Mouse (Mus musculus) heart, adult 8-10 months (tissue): ENCODE results near the gene Pnmal2. TPM values are rescaled to one million over a fixed set of nuclear protein-coding genes. Genes with fewer than 3 reads are reported as not detected.
"Not testable (repeated sequence)": the region's sequence is repeated elsewhere in the genome, so short reads cannot be mapped to it uniquely, and the experiment has no call there.

Source experiments
- DNase-seq: peaks from one replicate; pipeline ENCODE4 v3.0.0; 2022; ENCODE audit warnings: low spot score
- total RNA-seq, 4 experiments: library from RNA; stranded (reverse); gene quantifications; 2 replicates each; pipeline ENCODE4 v1.2.4; 2022

Gene Pnmal2
- total RNA-seq, 4 experiments from 2014 or later: 3.5 to 4.9 (median 4.3) TPM

DNA sequence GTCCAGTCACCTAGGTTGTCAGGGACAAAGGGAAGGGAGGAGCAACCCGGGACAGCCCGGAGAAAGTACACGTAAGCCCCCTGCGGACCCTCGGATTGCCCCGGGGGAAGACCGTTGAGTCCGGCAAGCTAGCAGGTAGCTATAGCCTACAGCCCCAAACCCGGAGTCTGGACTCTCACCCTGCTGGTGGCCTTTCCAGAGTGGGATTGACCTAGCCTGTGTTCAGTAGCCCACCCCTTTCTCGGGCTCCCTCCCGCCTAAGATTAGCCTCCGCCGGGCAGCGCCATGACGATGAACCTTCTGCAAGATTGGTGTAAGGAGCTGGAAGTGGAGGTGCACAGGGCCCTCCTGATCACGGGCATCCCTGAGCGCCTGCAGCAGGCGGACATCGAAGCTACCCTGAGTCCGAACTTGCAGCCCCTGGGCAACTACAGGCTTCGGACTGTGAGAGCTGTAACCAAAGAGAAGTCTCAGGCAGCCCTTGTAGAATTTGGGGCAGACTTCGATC lies 380 bp downstream of the Pnmal2 start:
- DNase-seq: no peak

DNA sequence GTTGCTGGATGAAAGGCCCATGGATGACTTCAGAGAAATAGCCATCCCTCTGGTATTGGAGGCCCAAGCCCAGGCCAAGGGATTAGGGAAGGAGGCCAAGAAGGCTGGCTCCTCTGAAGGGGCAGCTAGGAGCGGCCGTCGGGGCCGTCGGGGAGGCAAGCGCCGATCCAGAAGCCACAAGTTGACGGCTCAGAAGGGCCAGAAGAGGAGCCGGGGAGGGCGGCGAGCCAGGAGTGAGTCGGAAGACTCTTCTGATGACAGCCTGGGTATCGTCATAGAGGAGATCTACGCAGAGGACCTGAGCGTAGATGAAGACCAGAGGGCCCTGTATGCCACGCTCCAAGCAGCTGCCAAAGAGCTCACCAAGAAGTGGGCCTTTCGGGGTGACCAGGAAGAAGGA lies 937 bp downstream of the Pnmal2 start:
- no peak for DNase-seq

DNA sequence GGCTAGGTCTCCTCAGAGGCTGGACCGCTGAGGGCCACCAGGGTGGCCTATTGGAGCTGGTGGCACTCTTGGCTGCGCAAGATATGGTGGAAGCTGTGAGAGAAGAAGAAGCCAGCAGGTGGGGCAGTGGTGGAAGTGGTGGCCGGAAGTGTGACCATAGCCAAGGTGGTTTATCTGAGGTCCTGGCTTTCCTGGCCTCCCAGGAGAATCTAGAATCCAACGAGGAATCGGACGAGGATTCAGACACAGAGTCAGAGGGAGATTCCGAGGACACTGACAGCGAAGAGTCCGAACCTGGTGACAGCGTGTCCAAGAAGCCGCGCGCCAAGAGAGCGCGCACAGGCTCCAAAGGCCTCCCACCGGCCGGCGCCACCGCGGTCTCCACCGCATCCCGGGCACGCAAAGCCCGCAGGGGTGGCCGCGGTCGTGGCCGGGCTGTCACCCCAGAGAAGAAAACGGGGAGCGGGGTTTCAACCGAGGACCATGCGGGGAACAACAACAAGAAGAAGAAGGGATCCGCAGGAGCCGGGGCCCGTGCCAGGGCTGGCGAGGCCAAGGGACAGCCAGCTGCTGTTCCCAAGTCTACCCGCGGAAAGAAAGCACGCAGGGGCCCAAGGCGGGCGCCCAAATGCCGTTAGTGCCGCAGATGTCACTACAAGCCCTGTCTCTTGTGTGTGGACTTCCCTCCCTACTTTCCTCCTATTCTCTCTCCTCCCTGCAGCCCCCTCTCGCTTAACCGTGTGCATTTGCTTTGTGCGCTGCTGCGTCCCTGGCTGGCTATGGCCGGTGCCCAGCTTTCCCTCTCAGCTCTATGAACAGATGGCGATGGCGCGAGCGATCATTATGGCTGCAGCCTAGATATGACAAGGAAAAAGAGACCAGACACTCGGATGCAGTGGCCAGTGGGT lies 2.2 kb downstream of the Pnmal2 start:
- no peak for DNase-seq

DNA sequence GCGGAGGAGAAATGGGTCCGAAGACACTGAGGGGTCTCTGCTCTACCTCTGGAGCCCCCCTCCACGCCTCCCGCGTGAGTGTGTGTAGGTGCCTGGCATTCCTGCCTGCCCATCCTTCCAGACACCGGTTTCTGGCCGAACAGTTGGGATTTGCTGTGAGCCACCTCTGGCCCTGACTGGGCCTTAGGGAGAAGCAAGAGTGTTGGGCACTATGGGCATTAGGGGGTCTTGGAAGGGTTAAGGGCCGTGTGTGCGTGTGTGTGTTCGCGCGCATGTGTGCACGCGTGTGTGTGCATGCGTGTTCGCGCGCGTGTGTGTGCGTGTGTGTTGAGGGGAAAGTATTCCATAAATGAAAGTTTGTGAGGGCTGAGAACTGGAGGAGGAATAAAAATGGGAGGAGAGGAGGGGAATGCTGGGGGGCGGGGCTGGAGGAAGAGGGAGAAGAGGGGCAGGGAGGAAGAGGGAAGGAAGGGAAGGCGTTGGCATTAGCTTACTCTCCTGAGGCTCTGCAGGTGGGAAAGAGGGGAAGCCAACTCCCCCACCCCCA lies 2.9 kb downstream of the Pnmal2 start:
- DNase-seq: no peak

DNA sequence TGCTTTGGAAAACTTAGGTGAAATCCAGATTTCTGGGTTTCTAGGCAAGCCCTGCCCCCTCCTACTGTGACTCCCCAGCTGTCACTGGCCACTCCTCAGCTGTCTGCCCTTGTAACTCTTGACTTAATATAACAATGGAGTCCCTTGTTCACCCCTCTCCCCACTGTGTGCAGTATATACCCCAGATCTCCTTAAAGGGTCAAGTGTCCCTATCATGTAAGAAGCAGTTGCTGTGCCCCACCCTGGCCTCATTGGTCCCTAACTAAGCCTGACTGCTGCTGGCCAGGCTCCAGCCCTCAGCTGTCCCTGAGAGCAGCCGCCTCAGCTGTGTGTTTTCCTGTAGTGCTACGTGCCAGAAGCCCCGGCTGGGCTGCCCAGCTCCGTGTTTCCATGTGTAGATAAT lies 3.5 kb downstream of the Pnmal2 start:
- DNase-seq: no peak

DNA sequence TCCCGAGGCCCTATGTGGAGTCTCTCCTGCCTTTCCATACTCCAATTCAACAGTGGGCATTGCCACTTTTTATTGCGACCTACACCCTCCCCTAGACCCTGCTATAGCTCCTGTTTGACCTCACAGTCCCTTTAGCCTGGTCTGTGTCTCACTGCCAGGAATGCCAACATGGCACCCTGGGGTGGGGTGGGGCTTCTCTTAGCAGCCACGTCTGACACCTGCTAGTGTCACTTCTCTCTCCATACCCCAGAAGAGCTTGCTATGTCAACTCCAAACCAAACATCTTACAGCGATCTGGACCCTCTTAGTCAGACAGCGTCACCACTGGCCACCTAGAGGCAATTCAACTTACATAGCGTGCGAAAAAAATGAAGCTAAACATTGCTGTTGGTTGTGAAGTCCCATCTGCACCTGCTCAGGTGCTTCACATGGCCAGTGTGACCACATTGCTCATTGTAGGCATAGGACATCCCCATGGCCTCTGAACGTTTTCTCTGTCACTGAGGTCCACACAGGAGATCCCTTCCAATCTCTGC lies 4.5 kb downstream of the Pnmal2 start:
- no peak for DNase-seq

DNA sequence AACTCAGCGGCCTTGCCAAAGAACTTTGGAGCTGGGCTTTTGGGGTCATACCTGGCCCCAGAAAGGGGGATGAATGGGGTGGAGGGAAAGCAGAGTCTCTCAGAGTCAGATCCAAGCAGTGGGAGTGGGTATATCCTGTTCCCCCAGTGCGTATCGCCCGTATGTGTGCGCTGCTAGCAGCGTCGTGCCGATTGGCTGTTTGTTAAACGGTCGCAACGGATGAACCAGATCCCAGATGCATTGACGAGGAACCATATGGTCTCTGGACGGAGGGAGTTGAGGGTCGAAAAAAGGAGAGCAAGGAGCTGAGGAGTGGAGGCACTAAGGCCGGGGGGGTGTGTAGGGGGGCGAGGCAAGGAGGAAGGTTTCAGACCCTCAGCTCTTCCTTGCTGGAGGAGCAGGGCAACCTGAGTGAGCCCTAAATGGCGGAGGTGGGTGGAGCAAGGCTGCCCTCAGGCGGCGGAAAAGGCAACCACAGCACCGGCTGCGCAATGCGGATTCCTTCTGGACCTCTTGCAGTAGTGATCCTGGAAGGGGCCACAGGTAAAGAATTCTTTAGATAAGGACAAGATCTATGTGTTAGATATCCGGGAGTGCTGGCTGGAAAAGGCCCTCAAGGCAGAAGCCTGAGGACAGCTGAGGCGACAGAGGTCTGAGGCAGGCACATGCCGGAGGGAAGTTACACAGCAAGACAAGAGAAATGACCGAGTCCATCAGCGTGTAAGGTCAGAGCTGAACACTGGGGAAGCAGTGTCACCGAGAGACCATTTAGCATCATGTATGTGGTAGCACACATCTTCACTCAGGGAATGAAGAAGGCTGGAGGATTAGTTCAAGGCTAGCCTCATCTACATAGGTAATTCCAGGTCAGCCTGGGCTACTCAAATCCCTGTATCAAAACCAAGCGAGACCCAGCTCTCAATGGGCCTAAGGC lies 5.7 kb downstream of the Pnmal2 start:
- DNase-seq: peak; percentile 60

DNA sequence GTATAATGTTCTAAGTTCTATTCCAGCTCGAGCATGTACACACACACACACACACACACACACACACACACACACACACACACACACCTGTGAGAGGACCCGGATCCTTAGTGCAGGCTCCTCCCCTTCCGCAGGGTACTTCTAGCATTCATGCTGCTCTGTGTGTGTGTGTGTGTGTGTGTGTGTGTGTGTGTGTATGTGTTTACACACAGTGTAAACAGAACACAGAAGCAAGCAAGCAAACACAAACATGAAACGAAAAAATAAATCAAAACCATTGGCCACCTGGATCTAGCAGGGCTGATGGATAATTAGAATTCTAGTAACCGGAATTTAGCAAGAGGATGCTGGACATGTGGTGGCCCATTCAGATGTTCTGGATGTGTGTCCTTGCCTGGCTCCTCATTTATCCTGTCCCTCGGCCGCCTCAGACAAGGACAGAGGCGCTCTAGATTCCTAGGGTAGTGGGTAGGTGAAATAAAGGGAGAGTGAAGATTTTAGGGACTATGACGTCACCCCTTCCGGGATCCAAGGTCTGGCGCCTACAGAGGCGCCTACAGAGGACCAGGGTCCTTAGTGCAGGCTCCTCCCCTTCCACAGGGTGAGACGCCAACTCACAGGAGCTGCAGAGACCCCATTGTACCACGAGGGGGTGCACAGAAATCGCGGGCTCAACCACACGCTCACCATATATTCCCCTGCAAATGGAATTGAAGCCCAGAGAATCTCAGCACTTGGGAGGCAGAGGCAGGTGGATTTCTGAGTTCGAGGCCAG lies 6.6 kb downstream of the Pnmal2 start:
- peak; percentile 80 for DNase-seq

DNA sequence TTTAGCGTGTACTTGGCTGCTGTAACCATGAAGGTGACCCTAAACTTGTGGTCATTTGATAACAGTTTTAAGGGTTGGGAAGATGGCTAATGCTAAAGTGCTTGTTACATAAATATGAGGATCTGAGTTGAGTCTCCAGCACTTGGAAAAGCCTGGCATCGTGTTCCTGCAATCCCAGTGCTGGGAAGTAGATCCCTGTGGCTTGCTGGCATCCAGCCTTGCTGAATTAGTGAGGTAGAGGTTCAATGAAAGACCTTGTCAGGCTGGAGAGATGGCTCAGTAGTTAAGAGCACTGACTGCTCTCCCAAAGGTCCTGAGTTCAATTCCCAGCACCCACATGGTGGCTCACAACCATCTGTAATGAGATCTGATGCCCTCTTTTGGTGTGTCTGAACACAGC lies 9.3 kb downstream of the Pnmal2 start:
- DNase-seq: not testable (repeated sequence)

DNA sequence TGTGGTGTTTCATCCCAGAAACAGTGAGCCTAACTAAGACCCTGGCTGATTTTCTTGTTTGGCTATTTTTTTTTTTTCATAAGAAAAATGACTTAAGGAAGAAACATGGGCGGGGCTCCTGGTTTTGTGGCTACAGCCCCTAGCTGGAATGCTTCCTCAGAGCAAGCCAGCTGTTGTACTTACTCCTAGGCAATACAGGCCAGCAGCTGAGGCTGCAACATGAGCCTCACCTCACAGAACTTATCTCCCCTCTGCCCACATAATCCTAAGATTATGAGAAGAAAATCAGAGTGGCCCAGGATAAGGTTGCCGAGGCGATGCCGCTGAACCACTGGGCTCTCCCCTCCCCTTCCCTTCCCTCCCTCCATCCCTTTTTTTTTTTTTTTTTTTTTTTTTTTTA lies 11.2 kb downstream of the Pnmal2 start:
- no peak for DNase-seq

DNA sequence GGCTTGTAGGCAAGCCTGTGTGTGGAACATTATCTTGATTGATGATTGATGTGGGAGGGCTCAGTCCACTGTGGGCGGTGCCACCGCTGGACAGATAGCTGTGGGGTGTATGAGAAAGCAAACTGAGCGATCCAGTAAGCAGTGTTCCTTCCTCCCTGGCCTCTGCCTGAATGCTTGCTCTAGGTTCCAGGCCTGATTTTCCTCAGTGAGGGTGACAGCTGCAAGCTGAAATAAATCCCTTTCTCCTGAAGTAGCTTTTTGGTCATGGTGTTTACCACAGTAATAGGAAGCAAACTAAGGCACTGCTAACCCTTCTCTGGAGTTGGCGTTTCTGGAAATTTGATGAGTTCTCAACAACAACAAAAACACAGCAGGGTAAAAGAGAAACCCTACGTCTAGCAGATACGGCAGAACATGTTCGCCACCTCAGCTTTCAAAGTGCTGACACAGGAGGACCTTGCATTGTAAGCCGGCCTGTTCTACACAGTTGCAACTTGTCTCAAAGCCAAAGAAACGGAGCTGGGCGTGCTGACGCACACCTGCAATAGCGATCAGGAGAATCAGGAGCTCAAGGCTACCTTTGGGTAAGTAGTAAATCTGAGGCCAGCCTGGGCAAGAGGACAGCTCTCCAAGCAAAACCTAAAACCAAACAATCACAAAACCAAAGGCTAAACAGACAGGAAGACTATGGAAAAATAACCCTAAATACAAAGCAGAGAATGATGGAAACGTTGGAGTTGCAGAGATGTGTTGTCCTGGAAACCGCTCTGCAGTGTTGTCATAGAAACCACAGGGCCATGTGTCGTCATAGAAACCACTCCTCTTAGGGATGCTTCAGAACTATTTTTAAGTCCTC lies 12.2 kb downstream of the Pnmal2 start:
- no peak for DNase-seq

DNA sequence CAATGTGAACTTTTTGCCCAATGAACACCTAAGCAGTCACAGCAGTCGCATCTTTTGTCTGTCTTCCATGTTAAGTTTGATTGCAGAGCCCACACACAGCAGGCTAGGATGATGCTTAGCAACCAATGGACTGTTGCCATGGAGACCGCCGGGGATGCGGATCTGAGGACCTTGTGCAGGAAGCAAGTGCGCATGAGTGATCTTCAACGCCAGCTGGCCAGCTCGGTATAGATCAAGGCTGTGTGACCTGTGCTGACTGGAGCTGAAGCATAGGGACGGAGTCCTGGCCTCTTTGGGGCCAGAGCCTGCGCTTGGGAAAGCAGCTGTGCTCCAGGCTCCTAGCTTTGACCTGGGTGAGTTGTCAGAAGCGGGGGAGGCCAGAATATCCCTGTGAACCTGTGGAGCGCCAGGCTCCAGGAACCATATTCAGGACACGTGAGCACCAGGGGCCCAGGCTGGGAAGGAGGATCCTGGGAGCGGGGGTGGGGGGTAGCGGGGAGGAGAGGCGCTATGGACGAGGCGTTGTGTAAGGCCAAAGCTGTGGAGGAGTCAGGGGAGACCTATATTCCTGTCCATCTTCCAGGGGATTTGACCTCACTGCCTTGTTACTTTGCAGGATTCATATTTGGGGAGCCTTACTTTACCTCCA lies 15.2 kb downstream of the Pnmal2 start, which contains the start of gene Pnmal1:
TSS of gene Pnmal1 (plus strand) at position 141 of the 649 bp plus-strand sequence.
- no peak for DNase-seq

DNA sequence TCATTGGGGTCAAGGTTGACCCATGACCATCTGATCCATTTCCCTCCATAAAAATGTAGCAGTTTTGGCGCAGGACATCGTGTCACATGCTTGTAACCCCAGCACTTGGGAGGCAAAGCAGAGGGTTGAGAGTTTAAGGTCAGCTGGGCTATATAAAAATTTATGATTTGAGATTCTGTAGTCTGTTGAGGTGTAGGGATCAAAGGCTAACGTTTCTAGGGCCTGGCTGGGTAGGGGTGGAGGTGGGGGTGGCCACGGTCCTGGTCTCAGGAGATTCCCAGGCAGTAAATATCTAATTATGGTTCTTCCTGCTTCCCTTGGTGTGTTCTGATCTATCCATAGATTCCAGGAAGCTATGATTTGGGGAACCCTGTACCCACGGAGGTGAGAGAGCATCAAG lies 17.2 kb downstream of the Pnmal2 start:
- no peak for DNase-seq

DNA sequence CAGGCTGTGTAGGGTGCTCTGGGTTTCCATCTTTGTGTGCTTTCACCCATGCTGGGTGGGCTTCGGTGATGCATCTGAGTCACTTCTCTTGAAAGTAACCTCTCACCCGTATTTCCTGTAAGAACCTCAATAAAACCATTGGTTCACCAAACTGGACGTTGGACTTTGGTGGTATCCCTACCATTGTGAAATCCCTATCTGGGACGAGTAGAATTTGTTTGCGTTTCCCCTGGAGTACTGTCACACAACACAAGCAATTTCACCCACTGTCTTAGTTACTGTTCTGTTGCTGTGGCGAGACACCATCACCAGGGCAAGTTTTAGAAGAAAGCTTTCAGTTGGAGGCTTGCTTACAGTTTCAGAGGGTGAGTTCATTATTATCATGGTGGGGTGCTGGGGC lies 23.9 kb downstream of the Pnmal2 start:
- no peak for DNase-seq

DNA sequence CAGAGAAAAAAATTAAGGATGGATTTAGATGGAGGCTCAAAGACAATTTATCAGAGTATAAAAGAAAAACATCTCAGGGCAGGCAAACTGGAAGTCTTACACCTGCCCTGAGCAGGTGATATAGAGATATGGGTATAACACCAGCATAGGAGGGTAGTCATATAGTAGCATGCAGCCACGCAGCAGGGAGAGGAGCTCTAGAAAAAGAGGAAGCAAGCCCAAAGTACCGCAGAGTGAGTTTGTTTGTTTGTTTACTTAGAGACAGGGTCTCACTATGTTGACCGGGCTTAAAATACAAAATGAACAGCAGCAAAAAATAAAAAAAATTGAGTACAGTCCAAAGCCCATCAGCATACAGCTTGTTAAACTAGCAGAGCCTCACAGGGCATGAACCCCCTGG lies 26.7 kb downstream of the Pnmal2 start:
- no peak for DNase-seq

DNA sequence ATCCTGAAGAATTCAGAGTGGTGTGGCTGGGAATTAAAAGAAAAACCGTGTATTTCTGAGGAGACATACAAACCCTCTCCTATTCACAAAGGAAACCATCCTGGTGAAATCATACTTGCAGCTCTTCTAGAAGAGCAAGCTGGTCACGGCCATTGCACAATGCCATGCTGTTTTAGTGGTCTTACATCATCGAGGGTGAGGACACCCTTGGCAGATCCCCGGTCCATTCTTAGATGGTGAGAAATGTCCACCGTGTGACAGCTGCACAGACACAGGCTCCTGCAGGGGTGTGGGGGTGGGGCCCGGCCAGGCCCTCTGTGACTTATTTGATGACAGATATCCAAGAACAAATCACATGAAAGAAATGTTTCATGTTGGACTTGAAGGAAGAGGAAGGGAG lies 29.5 kb downstream of the Pnmal2 start:
- DNase-seq: peak; percentile 64

DNA sequence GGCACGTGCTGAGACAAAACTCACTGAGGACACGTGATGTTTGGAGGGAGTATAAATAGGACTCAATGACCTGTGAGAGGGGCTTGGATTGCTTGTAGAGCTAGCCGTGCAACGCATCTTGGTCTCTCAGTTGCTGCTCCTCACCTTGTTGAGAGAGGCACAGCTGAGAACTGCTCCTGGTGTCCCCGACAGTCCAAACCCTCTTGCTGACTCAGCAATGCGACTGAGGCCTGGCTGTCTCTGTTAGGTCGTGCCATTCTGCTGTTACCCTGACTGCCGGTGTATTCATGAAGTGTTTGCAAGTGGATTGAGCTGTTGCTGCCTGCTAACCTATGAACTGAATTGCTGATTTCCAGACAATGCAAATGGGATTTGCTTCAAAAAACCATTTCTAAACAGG lies 31.8 kb downstream of the Pnmal2 start:
- DNase-seq: no peak

DNA sequence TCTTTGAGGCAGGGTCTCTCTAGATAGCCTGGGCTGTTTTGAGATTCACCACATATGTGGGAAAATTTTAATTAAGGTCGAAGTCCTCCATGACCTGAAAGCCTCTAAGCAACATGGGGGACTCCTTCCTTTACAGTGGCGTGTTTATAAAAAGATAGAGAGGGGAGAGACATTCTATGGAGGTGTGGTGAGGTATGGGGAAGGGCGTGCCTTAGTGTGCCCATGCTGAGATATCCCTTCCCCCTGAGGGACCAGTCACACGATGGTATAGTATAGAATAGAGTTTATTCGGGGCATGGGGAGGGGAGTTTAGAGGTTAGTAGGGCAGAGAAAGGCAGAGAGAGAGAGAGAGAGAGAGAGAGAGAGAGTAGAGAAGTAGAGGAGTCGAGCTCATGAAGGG lies 33.7 kb downstream of the Pnmal2 start:
- no peak for DNase-seq

DNA sequence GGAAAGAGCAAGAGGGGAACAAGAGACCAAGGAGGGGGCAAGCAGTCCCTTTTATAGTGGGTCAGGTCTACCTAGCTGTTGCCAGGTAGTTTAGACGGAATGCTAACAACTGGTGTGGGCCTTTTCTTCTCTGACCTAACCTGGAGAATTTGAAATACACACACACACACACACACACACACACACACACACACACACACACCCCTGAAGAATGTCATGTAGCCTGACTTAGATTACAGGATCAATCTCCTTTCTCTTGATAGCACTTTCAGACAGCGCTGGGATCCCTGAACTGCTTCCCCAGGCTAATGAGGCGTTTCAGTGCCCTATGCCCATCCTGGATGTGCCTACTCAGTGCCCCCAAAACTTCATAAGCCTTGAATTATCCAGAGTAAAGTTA lies 34.1 kb downstream of the Pnmal2 start:
- DNase-seq: no peak
